Mouse (Mus musculus): ENCODE measurements around the gene Csf3. TPM values are rescaled to one million over a fixed set of nuclear protein-coding genes. Genes with fewer than 3 reads are reported as not detected.

Csf3 gene
- polyA plus RNA-seq, 1 experiment from 2014 or later = not detected

DNA sequence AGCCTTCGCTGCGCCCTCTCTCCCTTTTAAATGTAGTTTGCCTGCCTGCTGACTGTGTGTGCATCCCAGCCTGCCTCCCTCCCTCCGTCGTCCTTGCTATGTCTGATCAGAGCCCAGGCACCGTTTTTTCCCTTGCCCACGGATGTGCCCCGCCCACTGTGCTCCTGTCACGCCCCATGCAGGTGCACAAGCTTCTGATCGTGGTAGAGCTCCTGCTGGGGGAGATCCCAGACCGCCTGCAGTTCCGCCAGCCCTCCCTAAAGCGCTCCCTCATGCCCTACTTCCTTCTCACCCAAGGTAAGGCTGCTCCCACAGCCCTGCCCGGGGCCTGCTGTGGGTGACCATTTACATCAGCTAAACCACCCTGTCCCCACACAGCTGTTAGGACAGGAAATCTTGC lies 7.9 kb upstream of the Csf3 start:
- no peak for ATAC-seq (ENCODE audit: low FRiP score, low TSS enrichment)
- Histone ChIP-seq H3K9ac (ENCODE audit: low read depth, low read length) (no peak overlapping the region), H3K4me3 (ENCODE audit: low read length) (no peak overlapping the region), H3K36me3 (ENCODE audit: control insufficient read depth, insufficient read depth, low read length) (peaks cover 82% of the 10 kb centered on the region), H3K4me2 (replicated peaks; ENCODE audit: low read depth, low read length) (no peak overlapping the region), H3K9me3 (ENCODE audit: control insufficient read depth, low read length) (no peaks in the 10 kb centered on the region), H3K27me3 (ENCODE audit: control insufficient read depth, insufficient read depth, low read length) (no peaks in the 10 kb centered on the region), H3K27ac (ENCODE audit: low read depth, low read length) (no peak overlapping the region), H3K4me1 (ENCODE audit: control insufficient read depth, insufficient read depth, low read length) (no peaks in the 10 kb centered on the region; the same call in 1 of the 2 replicates)
- WGBS = 76% methylated on average over 13 of the region's 13 CpGs

DNA sequence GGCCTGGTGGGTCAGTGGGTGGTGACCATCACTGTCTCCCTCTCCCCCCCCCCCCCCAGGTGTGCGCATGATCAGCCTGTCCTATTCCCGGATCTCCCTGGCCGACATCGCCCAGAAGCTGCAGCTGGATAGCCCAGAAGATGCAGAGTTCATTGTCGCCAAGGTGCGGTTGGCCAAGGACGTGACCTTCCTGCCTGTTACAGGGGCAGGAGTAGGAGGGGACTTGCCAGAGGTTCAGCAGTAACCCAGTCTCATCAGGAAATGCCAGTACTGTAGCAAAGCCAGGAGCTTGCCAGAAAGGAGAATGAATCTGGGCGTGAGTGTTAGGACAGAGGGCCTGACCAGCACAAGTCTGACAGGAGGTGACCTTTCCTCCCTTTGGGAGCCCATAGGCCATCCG lies 7.3 kb upstream of the Csf3 start:
- no peak overlapping the region for H3K4me3 ChIP-seq (ENCODE audit: low read length)
- H3K36me3 ChIP-seq (ENCODE audit: control insufficient read depth, insufficient read depth, low read length) = peaks cover 78% of the 10 kb centered on the region
- no peaks in the 10 kb centered on the region for H3K9me3 ChIP-seq (ENCODE audit: control insufficient read depth, low read length)
- ATAC-seq (ENCODE audit: low FRiP score, low TSS enrichment) = no peak
- WGBS = 93% methylated on average over 9 of the region's 9 CpGs
- no peak overlapping the region for H3K4me2 ChIP-seq (replicated peaks; ENCODE audit: low read depth, low read length)
- no peaks in the 10 kb centered on the region for H3K4me1 ChIP-seq (ENCODE audit: control insufficient read depth, insufficient read depth, low read length)
- H3K27ac ChIP-seq (ENCODE audit: low read depth, low read length) = no peak overlapping the region
- no peaks in the 10 kb centered on the region for H3K27me3 ChIP-seq (ENCODE audit: control insufficient read depth, insufficient read depth, low read length)
- H3K9ac ChIP-seq (ENCODE audit: low read depth, low read length) = no peak overlapping the region

DNA sequence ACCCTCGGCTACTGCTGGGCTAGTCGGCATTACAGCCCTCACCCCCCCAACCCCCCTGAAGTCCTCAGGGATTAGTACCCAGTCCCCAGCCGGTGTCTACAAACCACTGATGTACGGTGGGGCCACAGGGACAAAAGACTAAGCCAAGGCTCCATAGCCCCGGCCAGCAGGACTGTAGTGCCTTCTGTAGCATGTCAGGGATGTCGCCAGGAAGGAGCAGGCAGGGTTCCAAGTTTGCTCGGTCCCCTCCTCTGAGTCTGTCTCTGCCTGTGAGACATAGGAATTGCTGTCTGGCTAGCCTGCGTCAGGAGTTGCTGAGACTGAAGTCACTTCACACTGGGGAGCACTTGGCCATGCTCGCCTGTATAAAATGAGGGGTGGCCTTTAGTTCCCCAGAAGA lies 6.8 kb upstream of the Csf3 start:
- H3K4me1 ChIP-seq (ENCODE audit: control insufficient read depth, insufficient read depth, low read length) = no peaks in the 10 kb centered on the region
- no peak overlapping the region for H3K27ac ChIP-seq (ENCODE audit: low read depth, low read length)
- 80% methylated on average over 9 of the region's 9 CpGs for WGBS
- no peak for ATAC-seq (ENCODE audit: low FRiP score, low TSS enrichment)
- no peak overlapping the region for H3K4me2 ChIP-seq (replicated peaks; ENCODE audit: low read depth, low read length)
- no peaks in the 10 kb centered on the region for H3K27me3 ChIP-seq (ENCODE audit: control insufficient read depth, insufficient read depth, low read length)
- H3K4me3 ChIP-seq (ENCODE audit: low read length) = no peak overlapping the region
- no peak overlapping the region for H3K9ac ChIP-seq (ENCODE audit: low read depth, low read length)
- peaks cover 75% of the 10 kb centered on the region for H3K36me3 ChIP-seq (ENCODE audit: control insufficient read depth, insufficient read depth, low read length)
- no peaks in the 10 kb centered on the region for H3K9me3 ChIP-seq (ENCODE audit: control insufficient read depth, low read length)

DNA sequence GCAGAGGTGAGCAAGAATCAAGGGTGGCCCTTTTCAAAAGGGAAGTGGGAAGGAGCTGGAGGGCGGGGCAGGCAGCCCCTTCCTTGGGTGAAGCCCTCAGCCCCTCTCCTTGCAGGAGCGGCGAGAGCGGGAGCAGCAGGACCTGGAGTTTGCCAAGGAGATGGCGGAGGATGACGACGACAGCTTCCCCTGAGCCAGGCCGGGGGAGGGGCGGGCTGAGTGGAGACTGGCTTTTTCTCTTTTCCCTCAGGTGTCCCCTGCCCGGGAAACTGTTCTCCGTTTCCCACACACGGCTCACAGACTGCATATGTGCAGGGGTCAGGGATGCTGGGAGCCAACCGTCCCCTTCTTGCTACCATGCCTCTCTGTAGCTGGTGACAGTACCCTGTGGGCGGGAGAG lies 5.7 kb upstream of the Csf3 start:
- peaks cover 64% of the 10 kb centered on the region for H3K36me3 ChIP-seq (ENCODE audit: control insufficient read depth, insufficient read depth, low read length)
- no peaks in the 10 kb centered on the region for H3K27me3 ChIP-seq (ENCODE audit: control insufficient read depth, insufficient read depth, low read length)
- no peak for ATAC-seq (ENCODE audit: low FRiP score, low TSS enrichment)
- H3K9ac ChIP-seq (ENCODE audit: low read depth, low read length) = no peak overlapping the region
- no peak overlapping the region for H3K4me3 ChIP-seq (ENCODE audit: low read length)
- H3K4me1 ChIP-seq (ENCODE audit: control insufficient read depth, insufficient read depth, low read length) = no peaks in the 10 kb centered on the region
- 69% methylated on average over 14 of the region's 14 CpGs for WGBS
- H3K27ac ChIP-seq (ENCODE audit: low read depth, low read length) = no peak overlapping the region
- no peaks in the 10 kb centered on the region for H3K9me3 ChIP-seq (ENCODE audit: control insufficient read depth, low read length)
- H3K4me2 ChIP-seq (replicated peaks; ENCODE audit: low read depth, low read length) = no peak overlapping the region

DNA sequence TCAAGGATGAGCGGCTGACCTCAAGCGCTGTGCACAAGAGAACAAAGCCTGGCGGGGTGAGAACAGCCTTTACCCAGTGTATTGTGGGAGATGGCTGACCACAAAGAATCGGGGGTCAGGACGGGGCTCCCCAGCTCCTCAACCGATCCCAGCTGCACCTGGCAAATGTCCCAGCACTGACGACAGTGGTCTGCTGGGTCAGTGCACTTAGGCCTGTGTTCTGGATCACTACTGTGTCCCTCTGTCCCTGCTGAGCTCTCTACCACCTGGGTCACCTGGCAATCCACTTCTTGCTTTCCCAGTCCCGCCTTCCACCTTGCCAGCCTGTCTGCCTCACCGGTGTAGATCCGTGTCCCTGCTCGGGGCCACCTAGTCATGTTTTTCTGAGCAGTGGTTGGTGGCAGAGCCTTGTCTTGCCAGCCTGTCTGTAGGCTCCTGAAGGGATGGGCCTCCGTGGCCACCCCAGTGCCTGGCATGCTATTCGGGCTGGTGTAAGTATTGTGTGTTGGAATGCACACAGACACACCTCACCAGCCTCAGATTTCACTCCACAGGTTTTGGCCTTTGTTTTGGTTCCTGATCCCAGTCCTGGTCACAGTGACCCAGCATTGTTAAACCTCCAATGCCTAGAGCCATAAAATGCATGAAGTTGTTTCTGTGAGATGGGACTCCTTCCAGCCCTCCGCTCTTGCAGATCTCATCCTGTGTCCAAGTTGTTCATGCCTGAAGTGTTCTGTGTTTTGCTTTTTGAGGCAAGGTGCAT lies 4.4 kb upstream of the Csf3 start:
- H3K9me3 ChIP-seq (ENCODE audit: control insufficient read depth, low read length) = no peaks in the 10 kb centered on the region
- H3K36me3 ChIP-seq (ENCODE audit: control insufficient read depth, insufficient read depth, low read length) = peaks cover 52% of the 10 kb centered on the region
- H3K27me3 ChIP-seq (ENCODE audit: control insufficient read depth, insufficient read depth, low read length) = no peaks in the 10 kb centered on the region
- H3K4me2 ChIP-seq (replicated peaks; ENCODE audit: low read depth, low read length) = no peak overlapping the region
- no peak for ATAC-seq (ENCODE audit: low FRiP score, low TSS enrichment)
- no peak overlapping the region for H3K4me3 ChIP-seq (ENCODE audit: low read length)
- 80% methylated on average over 14 of the region's 14 CpGs for WGBS
- H3K9ac ChIP-seq (ENCODE audit: low read depth, low read length) = no peak overlapping the region
- H3K4me1 ChIP-seq (ENCODE audit: control insufficient read depth, insufficient read depth, low read length) = 0 out of 2 replicates have a peak, but pooled peaks cover 5% of the 10 kb centered on the region
- H3K27ac ChIP-seq (ENCODE audit: low read depth, low read length) = no peak overlapping the region

DNA sequence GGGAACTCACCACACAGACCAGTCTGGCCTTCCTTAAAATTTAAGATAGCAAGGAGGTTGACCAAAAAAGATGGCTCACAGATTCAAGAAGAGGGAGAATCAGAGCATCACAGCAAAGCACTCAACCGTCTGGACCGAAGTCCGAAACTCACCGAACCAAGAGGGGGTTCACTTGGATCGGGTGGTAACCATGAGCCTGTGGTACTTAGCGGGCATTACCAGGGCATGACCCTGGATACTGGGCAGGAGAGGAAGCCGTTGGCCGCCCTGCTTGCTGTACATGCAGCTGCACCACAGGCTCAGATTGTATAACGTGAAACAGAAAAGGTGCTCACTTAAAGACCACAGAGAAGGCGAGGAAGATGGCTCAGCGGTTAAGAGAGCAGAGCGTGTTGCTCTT lies 3.8 kb upstream of the Csf3 start:
- 93% methylated on average over 12 of the region's 12 CpGs for WGBS

DNA sequence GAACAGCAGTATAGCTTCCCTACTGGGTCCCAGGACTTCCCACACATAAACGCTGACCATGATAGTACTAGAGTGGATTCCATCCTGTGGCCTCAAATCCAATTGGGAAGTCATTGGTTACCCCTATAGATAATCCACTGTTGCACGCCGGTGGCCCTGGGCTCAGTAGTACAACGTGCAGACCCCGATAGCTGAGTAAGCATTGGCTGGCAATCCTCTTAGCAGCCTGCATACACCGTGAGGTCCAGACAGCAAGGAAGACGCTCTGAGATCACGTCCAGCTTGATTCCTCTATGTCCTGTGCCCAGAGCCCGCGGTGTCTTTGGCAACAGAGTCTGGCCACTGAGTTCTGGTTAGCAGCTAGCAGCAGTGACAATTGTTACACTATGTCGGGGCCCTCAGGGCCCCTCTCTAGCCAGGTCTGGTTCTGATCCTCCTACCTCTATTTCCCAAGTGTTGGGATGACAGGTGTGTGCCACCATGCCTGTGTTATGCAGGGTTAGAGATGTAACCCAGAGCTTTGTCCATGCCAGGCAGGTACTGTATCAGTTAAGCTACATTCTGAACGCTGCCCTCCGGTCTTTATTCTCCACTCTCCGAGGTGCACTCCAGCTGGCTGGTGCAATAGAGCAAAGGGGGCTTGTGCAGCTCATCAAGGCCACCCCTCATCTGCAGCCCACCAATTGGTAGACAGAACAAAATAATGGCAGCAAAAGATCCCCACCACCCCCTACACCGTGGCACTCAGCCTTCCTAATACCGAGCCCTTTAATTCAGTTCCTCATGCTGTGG lies 2.0 kb upstream of the Csf3 start:
- peaks cover 28% of the 10 kb centered on the region for H3K36me3 ChIP-seq (ENCODE audit: control insufficient read depth, insufficient read depth, low read length)
- no peak overlapping the region for H3K27ac ChIP-seq (ENCODE audit: low read depth, low read length)
- H3K27me3 ChIP-seq (ENCODE audit: control insufficient read depth, insufficient read depth, low read length) = no peaks in the 10 kb centered on the region
- 87% methylated on average over 16 of the region's 16 CpGs for WGBS
- H3K4me2 ChIP-seq (replicated peaks; ENCODE audit: low read depth, low read length) = no peak overlapping the region
- H3K4me1 ChIP-seq (ENCODE audit: control insufficient read depth, insufficient read depth, low read length) = 0 out of 2 replicates have a peak, but pooled peaks cover 5% of the 10 kb centered on the region
- H3K9me3 ChIP-seq (ENCODE audit: control insufficient read depth, low read length) = no peaks in the 10 kb centered on the region
- no peak overlapping the region for H3K4me3 ChIP-seq (ENCODE audit: low read length)
- H3K9ac ChIP-seq (ENCODE audit: low read depth, low read length) = no peak overlapping the region
- no peak for ATAC-seq (ENCODE audit: low FRiP score, low TSS enrichment)

More for the DNA sequence above, 3.8 kb upstream of the Csf3 start:
- Histone ChIP-seq H3K4me2 (replicated peaks; ENCODE audit: low read depth, low read length) (no peak overlapping the region), H3K4me1 (ENCODE audit: control insufficient read depth, insufficient read depth, low read length) (0 out of 2 replicates have a peak, but pooled peaks cover 5% of the 10 kb centered on the region), H3K27ac (ENCODE audit: low read depth, low read length) (no peak overlapping the region), H3K9ac (ENCODE audit: low read depth, low read length) (no peak overlapping the region), H3K27me3 (ENCODE audit: control insufficient read depth, insufficient read depth, low read length) (no peaks in the 10 kb centered on the region), H3K9me3 (ENCODE audit: control insufficient read depth, low read length) (no peaks in the 10 kb centered on the region), H3K36me3 (ENCODE audit: control insufficient read depth, insufficient read depth, low read length) (peaks cover 46% of the 10 kb centered on the region), H3K4me3 (ENCODE audit: low read length) (no peak overlapping the region)
- ATAC-seq (ENCODE audit: low FRiP score, low TSS enrichment) = no peak

DNA sequence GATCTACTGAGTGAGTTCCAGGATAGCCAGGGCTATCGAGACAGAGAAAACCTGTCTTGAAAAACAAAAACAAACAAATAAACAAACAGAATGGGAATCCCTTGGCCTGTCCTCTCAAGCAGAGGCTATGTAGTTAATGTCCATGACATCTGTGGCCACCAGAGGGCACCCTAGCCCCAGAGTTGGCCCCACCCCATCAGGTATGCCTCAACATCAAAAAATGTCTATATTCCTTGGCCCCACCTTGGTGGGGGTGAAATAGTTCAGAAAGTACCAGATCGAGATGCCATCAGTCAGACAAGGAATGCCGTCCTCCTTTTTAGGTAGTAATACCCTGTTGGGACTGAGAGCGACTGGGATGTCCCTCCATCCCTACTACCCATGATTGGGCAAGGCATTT lies 1.2 kb upstream of the Csf3 start:
- ATAC-seq (ENCODE audit: low FRiP score, low TSS enrichment) = no peak; the same call in 1 of the 2 replicates
- H3K4me1 ChIP-seq (ENCODE audit: control insufficient read depth, insufficient read depth, low read length) = peaks cover 11% of the 10 kb centered on the region; the same call in 1 of the 2 replicates
- no peak overlapping the region for H3K27ac ChIP-seq (ENCODE audit: low read depth, low read length)

DNA sequence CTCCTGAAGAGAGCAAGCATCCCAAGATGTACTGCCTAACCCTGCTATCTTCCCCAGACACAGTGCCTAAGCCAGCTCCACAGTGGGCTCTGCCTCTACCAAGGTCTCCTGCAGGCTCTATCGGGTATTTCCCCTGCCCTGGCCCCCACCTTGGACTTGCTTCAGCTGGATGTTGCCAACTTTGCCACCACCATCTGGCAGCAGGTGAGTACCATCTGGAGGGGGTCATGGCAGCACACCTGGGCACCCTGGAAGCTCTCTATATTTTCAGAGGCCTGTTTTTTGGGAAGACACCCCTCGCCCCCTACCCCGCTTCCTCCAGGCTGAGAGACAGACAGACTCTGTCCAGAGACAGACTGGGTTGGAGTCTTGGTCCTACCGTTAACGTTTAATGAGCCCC lies 1.3 kb downstream of the Csf3 start:
- WGBS = 70% methylated on average over 5 of the region's 5 CpGs
- H3K9me3 ChIP-seq (ENCODE audit: control insufficient read depth, low read length) = no peaks in the 10 kb centered on the region
- no peak overlapping the region for H3K27ac ChIP-seq (ENCODE audit: low read depth, low read length)
- no peak overlapping the region for H3K4me3 ChIP-seq (ENCODE audit: low read length)
- no peaks in the 10 kb centered on the region for H3K27me3 ChIP-seq (ENCODE audit: control insufficient read depth, insufficient read depth, low read length)
- no peak overlapping the region for H3K9ac ChIP-seq (ENCODE audit: low read depth, low read length)
- H3K4me1 ChIP-seq (ENCODE audit: control insufficient read depth, insufficient read depth, low read length) = peaks cover 26% of the 10 kb centered on the region
- peaks cover 25% of the 10 kb centered on the region; the same call in 1 of the 2 replicates for H3K36me3 ChIP-seq (ENCODE audit: control insufficient read depth, insufficient read depth, low read length)
- no peak for ATAC-seq (ENCODE audit: low FRiP score, low TSS enrichment)
- no peak overlapping the region for H3K4me2 ChIP-seq (replicated peaks; ENCODE audit: low read depth, low read length)

More for the DNA sequence above, 1.2 kb upstream of the Csf3 start:
- peaks cover 25% of the 10 kb centered on the region for H3K36me3 ChIP-seq (ENCODE audit: control insufficient read depth, insufficient read depth, low read length)
- no peak overlapping the region for H3K4me2 ChIP-seq (replicated peaks; ENCODE audit: low read depth, low read length)
- 38% methylated on average over 4 of the region's 4 CpGs for WGBS
- no peak overlapping the region for H3K9ac ChIP-seq (ENCODE audit: low read depth, low read length)
- no peak overlapping the region for H3K4me3 ChIP-seq (ENCODE audit: low read length)
- H3K27me3 ChIP-seq (ENCODE audit: control insufficient read depth, insufficient read depth, low read length) = no peaks in the 10 kb centered on the region
- no peaks in the 10 kb centered on the region for H3K9me3 ChIP-seq (ENCODE audit: control insufficient read depth, low read length)

Data from kidney, embryonic 14.5 days (tissue).